Mouse (Mus musculus): ENCODE data around the gene Setd5. TPM values are rescaled to one million over a fixed set of nuclear protein-coding genes. Genes with fewer than 3 reads are reported as not detected.

Setd5 gene
- polyA plus RNA-seq, 1 experiment, result 77.4 TPM

DNA sequence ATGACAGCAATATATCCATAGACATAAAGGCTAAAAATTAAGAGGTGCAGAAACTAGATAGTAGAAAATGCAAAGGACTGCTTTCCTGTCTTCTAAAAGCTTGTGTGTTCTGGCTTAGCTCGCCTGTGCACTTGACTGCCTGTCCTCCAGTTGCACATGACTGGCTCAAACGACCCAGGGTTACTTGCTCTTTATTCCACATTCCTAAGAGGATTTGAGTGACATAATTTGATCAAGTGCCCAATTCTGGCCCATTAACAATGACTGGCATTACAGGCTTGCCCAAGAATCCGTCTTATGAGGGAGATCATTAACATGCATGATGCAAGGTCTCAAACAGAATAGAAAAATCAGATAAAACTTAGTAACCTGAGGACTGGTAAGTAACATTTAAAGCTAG, 14.9 kb upstream of the Setd5 start:
- peak; percentile 78 for DNase-seq (ENCODE audit: low read depth)
- TF ChIP-seq POLR2A (IDR thresholded peaks at IDR 0.05; ENCODE audit: borderline replicate concordance, extremely low read depth, insufficient read depth, insufficient read length, poor library complexity, severe bottlenecking) (no peak), CTCF (IDR thresholded peaks at IDR 0.05; ENCODE audit: borderline replicate concordance, extremely low read depth, insufficient read depth, insufficient read length) (no peak)

DNA sequence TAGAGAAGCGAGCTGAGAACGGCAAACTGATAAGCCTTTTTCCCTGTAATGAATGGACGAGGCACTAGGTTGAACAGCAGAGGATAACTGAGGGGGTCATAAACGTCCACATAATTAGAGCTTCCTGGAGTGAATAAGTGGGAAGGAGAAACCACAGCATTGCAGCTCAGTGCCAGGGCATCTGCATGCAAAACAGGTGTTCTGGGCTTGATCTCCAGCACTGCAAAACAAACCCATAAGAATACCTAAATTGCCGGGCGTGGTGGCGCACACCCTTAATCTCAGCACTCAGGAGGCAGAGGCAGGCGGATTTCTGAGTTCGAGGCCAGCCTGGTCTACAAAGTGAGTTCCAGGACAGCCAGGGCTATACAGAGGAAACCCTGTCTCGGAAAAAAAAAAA, 13.8 kb upstream of the Setd5 start:
- DNase-seq (ENCODE audit: low read depth), result no peak
- no peak for TF ChIP-seq POLR2A (IDR thresholded peaks at IDR 0.05; ENCODE audit: borderline replicate concordance, extremely low read depth, insufficient read depth, insufficient read length, poor library complexity, severe bottlenecking)
- TF ChIP-seq CTCF (IDR thresholded peaks at IDR 0.05; ENCODE audit: borderline replicate concordance, extremely low read depth, insufficient read depth, insufficient read length), result no peak

DNA sequence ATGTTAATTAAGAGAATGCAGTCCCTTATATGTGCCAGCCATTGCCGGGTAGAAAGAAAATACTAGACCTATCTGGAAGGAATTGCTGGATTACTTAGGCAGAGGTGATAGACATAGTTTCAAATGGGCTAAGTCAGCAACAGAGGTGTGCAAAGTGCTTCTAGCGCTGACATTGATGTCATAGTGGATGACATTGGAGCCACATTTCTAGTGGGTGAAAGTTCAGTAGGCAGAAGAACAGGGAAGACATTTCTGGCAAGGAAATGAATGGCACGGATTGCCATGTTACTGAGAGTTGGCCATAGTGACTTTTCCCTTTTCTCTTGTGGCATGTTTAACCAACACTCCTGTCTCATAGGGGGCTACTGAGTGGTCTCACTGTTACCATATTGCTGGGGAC, 12.0 kb upstream of the Setd5 start:
- TF ChIP-seq CTCF (IDR thresholded peaks at IDR 0.05; ENCODE audit: borderline replicate concordance, extremely low read depth, insufficient read depth, insufficient read length) (no peak), POLR2A (IDR thresholded peaks at IDR 0.05; ENCODE audit: borderline replicate concordance, extremely low read depth, insufficient read depth, insufficient read length, poor library complexity, severe bottlenecking) (no peak)
- no peak for DNase-seq (ENCODE audit: low read depth)

DNA sequence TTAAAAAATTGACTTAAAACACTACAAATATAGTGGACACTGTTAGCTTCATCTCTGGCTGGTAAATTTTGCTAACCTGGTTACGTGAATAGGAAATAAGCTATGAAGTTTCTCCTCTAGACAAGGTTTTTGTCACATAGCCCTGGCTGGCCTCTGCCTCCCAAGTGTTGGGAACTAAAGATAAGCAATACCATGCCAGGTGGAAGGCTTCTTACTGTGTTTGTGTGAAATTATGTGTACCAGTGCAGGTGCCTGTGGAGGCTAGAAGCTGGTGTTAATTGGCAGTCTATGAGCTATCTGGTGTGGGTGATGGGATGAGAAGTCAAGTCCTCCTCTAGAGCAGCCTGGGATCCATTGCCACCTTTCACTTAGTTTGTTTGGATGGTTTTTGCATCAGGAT, 8.0 kb upstream of the Setd5 start:
- no peak for TF ChIP-seq POLR2A (IDR thresholded peaks at IDR 0.05; ENCODE audit: borderline replicate concordance, extremely low read depth, insufficient read depth, insufficient read length, poor library complexity, severe bottlenecking)
- no peak for TF ChIP-seq CTCF (IDR thresholded peaks at IDR 0.05; ENCODE audit: borderline replicate concordance, extremely low read depth, insufficient read depth, insufficient read length)
- no peak for DNase-seq (ENCODE audit: low read depth)

DNA sequence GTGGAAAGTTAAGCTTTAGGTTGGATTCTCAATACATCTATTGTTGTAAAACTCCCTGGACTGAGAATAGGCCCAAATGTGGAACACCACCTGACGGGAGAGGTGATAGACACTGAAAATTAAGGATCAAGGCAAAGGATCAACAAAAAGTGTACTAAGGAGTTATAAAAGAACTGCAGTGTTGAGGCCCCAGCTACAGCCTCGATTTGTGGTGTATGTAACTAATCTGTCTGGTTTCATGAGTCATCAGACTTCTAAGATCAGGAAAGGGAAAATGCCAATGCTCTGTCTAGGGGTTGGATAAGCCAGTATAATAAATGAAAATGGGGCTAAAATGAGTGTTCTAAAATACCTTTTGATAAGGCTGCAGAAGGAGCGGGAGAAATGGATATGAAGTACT, 1.9 kb upstream of the Setd5 start:
- no peak for DNase-seq (ENCODE audit: low read depth)
- TF ChIP-seq CTCF (IDR thresholded peaks at IDR 0.05; ENCODE audit: borderline replicate concordance, extremely low read depth, insufficient read depth, insufficient read length) (no peak), POLR2A (IDR thresholded peaks at IDR 0.05; ENCODE audit: borderline replicate concordance, extremely low read depth, insufficient read depth, insufficient read length, poor library complexity, severe bottlenecking) (no peak)

DNA sequence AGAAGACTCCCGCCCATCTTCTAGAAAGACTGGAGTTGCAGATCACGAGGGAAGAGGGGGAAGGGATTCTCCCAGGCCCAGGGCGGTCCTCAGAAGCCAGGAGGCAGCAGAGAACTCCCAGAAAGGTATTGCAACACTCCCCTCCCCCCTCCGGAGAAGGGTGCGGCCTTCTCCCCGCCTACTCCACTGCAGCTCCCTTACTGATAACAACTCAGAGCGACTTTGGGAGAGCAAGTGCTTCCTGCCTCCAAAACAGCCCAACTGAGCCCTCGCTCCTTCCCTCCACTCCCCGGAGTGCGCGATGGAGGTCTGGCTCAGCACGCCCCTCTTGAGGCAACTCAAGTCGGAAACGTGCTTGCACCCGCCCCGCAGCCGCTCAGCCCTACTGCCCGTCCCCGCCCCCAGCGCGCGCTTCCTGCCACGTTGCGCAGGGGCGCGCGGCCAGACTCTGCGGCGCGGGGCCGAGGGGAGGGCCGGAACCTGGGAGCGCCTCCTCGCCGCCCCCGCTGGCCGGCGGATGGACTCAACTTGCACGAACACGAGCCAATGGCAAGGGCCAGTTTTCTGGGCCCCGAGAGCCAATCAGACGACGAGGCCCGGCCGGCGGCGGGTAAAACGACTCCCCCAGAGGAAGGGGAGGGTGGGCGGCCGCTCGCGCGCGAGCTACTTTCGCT, 1.0 kb upstream of the Setd5 start:
- no peak for DNase-seq (ENCODE audit: low read depth)

DNA sequence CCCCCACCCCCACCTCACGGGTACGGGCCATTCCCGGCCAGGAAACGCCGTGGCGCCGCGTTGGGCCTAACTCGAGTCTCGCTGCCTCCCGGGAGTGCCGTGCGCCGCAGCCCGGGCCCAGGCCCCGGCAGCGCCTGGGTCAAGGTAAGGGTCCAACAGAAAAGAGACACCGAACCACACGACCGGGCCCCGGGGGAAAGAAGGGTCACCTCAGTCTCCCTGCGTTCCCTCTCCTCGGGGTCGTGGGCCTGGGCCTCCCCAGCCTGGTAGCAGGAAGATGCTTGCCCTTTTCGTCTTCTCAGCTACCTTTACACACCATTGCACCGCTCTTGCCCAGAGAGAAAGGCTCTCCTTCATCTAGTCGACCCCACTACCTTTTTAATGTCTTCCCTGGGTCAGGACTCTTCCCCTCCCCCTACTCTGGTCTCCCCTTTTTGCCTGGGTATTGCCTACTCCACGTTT, 435 bp downstream of the Setd5 start:
- no peak for TF ChIP-seq CTCF (IDR thresholded peaks at IDR 0.05; ENCODE audit: borderline replicate concordance, extremely low read depth, insufficient read depth, insufficient read length)
- no peak for TF ChIP-seq POLR2A (IDR thresholded peaks at IDR 0.05; ENCODE audit: borderline replicate concordance, extremely low read depth, insufficient read depth, insufficient read length, poor library complexity, severe bottlenecking)
- DNase-seq (ENCODE audit: low read depth), result peak; percentile 43

More for the DNA sequence above, 1.0 kb upstream of the Setd5 start:
- TF ChIP-seq CTCF (IDR thresholded peaks at IDR 0.05; ENCODE audit: borderline replicate concordance, extremely low read depth, insufficient read depth, insufficient read length) (peak; percentile 10; the same call in 1 of the 2 replicates), POLR2A (IDR thresholded peaks at IDR 0.05; ENCODE audit: borderline replicate concordance, extremely low read depth, insufficient read depth, insufficient read length, poor library complexity, severe bottlenecking) (0 out of 2 replicates have a peak, but pooled peaks have one; percentile 12)

DNA sequence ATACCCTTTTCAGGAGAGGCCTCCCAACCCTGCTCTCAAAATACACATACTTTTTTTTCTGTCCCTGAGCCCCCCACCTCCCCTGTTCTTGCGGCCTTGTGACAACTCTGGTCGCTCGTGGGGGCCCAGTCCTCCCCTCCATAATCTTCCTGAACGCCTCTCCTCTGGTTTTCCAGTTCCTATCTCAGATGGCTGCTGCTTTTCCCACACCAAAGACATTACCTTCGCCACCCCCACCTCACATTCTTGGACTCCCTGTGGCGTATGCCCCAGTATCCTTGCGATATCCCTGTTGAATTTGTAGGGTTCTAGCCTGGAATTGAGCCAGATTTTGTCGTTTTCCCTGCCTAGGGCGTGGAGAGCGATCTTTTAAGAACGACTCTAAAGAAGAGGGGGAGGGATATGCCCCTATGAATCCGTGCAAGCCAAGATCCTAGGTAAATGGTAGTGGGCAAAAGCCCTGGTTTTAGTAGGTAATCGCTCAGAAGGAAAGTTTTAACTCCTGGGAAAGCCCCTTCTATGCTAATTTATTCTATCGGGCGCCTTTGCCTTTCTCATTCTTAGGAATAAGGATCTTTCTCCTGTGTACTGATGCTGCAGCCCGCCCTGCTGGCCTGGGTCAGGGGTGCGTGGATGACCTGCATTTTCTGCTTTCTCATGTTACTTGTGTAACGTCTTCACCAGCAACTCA, 1.0 kb downstream of the Setd5 start:
- no peak for TF ChIP-seq POLR2A (IDR thresholded peaks at IDR 0.05; ENCODE audit: borderline replicate concordance, extremely low read depth, insufficient read depth, insufficient read length, poor library complexity, severe bottlenecking)
- TF ChIP-seq CTCF (IDR thresholded peaks at IDR 0.05; ENCODE audit: borderline replicate concordance, extremely low read depth, insufficient read depth, insufficient read length), result no peak
- peak; percentile 60 for DNase-seq (ENCODE audit: low read depth)

DNA sequence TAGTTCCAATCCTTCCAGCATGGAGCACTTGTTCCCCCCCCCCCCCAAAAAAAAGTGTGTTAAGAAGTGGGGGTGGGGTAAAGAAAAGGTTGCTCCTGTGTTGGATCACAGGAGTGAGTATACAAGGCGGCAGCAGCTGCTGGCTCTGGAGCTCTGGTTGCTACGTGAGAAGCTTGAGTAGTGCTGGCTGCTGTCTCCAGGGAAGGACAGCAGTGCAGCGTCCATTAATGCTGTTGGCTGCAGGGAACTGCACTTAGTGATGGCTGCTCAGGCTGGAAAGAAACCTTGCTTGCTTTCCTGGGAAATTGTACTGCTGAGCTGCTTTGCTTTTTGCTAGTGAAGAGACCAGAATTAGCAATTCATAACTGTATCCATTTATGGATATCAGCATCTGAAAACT, 2.3 kb downstream of the Setd5 start:
- DNase-seq (ENCODE audit: low read depth), result peak; percentile 90
- TF ChIP-seq CTCF (IDR thresholded peaks at IDR 0.05; ENCODE audit: borderline replicate concordance, extremely low read depth, insufficient read depth, insufficient read length) (no peak), POLR2A (IDR thresholded peaks at IDR 0.05; ENCODE audit: borderline replicate concordance, extremely low read depth, insufficient read depth, insufficient read length, poor library complexity, severe bottlenecking) (no peak)

DNA sequence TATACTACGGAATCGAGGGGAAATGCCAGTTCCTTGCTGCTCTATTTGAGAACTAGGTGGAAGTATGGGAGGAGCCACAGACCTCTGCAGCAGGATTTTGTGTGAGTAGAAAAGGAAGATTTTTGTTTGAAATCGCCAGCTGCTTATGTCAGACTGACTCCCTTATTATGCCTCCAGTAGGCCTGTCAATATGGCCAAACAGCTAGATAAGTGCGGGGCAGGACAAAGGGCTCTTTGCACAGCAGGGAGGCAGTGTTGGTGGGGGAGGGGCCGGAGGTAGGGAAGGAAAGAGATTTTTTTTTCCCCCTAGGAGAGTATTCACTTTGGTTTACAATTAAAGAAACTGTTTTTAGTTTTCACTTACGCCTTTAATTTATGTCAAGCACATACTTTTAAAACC, 5.1 kb downstream of the Setd5 start:
- TF ChIP-seq POLR2A (IDR thresholded peaks at IDR 0.05; ENCODE audit: borderline replicate concordance, extremely low read depth, insufficient read depth, insufficient read length, poor library complexity, severe bottlenecking) (no peak), CTCF (IDR thresholded peaks at IDR 0.05; ENCODE audit: borderline replicate concordance, extremely low read depth, insufficient read depth, insufficient read length) (no peak)
- DNase-seq (ENCODE audit: low read depth), result peak; percentile 75

DNA sequence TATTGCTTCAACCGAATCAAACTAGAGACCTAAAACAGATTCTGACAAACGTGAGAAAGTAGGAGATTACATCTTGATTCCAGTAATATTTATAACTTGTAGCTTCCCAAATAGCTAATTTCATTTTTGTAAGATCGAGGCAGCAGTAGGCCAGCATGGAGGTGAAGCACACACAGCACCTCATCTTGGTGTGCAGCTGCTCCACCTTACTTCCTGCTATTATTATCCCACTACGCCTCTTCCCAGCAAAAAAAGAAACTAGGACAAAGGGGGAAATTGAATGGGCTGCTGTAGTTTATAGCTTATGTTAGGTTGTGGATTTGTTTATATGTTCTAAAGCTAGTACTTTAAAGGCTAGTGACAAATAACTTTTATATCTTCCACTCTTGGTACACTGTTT, 7.4 kb downstream of the Setd5 start:
- TF ChIP-seq CTCF (IDR thresholded peaks at IDR 0.05; ENCODE audit: borderline replicate concordance, extremely low read depth, insufficient read depth, insufficient read length) (no peak), POLR2A (IDR thresholded peaks at IDR 0.05; ENCODE audit: borderline replicate concordance, extremely low read depth, insufficient read depth, insufficient read length, poor library complexity, severe bottlenecking) (no peak)
- DNase-seq (ENCODE audit: low read depth), result no peak

DNA sequence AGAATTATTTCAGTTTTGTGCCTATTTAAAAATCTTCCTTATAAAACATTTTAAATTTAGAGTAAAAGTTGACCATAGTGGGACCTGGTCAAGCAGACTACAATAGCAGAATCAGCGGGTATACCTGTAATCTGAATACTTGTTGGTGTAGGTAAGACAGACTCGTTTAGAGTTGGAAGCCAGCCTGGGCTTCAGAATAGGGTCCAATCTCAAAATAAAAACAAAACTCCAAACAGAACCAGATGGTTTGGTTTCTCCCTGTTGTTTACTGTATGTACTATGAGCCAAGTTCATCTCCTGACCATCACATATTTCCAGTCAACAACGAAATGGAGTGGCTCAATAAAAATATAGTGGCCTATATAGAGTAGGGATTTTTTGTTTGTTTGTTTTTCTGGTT, 16.0 kb downstream of the Setd5 start:
- TF ChIP-seq CTCF (IDR thresholded peaks at IDR 0.05; ENCODE audit: borderline replicate concordance, extremely low read depth, insufficient read depth, insufficient read length) (no peak), POLR2A (IDR thresholded peaks at IDR 0.05; ENCODE audit: borderline replicate concordance, extremely low read depth, insufficient read depth, insufficient read length, poor library complexity, severe bottlenecking) (no peak)
- DNase-seq (ENCODE audit: low read depth), result no peak

All from brain, embryonic 14.5 days (tissue).